Mouse (Mus musculus): ENCODE data around the gene Cabp7.

- TF ChIP-seq CTCF (conservative IDR thresholded peaks at IDR 0.05; ENCODE audit: low read length) (no peak), NANOG (IDR thresholded peaks at IDR 0.05; ENCODE audit: borderline replicate concordance, low read length) (no peak), POU5F1 (IDR thresholded peaks at IDR 0.05; ENCODE audit: borderline replicate concordance, low read length) (no peak)
Measured at GRCm38 (mm10) chr11:4793006-4793405, 46.4 kb upstream of the Cabp7 start.

Data from E14TG2a.4 (cell line).